Mouse (Mus musculus) thymus, postnatal 4 days (tissue): ENCODE measurements around the gene Olfr506.
"Not testable (repeated sequence)": the region's sequence is repeated elsewhere in the genome, so short reads cannot be mapped to it uniquely, and the experiment has no call there.

ENCODE experiments used
- DNase-seq: peaks from one replicate; pipeline ENCODE4 v3.0.0; 2021

Olfr506 gene

DNA sequence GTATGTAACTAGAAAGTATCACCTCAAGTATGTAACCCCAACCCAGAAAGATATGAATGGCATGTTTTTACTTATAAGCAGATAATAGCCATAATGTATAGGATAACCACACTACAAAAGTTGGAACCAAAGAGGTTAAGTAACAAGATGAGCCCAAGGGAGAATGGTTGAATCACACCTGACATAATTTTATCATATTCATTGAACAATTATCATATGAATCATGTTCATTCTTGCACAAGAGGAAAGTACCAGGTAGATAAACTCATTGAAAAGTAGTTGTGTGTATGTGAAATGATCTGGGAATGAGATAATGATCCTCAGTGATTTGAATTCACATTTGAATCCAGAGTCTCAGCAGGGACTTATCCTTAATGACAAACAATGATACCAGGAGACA is at the start of gene Olfr506:
Gene Olfr506, plus strand, starts transcription at position 301 of the 400 bp plus-strand sequence.
- no peak for DNase-seq

DNA sequence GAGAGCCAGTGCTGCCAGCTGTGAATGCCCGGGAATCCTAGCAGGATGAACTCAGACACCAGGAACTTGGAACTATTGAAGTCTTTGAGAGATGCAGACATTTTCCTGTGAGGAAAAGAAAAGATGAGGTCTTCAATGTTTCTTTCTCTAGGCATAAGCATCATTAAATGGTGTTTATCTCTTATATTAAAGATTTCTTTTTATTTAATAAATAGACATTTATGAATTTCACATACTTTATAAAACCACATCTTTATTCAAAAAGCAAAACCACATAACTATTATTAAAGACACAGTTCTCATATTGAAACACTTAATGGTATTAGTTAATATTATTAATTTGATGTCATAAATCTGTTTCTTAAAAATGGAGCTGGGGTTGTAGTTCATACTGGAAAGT is 44.9 kb upstream of the Olfr506 start, which contains the start of gene Olfr504:
Gene Olfr504, minus strand, starts transcription at position 101 of the 400 bp plus-strand sequence.
- no peak for DNase-seq

DNA sequence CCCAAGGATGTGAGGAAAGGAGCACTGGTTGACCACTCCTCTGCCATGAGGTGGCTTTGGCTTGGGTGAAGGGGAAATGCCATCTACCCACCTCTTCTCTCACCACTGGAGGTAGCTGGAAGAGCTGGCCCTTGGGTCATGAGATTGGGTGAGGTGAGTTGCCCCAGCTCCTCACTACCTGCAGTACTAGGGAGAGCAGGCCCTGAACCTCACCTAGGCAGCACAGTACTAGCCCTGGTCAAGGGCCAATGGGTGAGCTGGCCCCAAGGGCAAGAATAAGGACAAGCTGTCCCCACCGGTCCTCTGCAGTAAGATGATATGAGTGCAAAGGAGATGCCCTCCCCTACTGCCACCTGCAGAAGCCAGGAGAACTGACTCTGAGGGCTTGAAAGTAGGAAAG is 20.8 kb upstream of the Olfr506 start:
- DNase-seq, result no peak

DNA sequence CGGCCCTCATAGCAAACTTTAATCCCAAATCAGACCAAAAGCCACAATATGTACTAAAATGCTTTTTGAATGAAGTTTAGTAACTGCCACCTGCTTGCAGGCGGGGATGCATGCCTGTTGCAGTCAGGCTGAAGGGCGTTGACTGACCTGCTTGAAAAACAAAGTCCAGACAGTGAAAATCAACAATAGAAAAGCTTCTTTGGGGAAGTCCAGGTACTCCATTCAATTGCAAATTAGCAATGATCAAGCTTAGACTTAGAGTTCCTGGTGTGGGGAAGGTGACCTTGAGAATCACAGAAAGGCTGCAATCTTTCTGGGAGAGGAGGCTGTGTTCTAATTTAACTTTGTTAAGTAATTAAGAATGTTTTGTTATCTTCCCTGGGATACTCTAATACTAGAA is 8.7 kb upstream of the Olfr506 start:
- not testable (repeated sequence) for DNase-seq

DNA sequence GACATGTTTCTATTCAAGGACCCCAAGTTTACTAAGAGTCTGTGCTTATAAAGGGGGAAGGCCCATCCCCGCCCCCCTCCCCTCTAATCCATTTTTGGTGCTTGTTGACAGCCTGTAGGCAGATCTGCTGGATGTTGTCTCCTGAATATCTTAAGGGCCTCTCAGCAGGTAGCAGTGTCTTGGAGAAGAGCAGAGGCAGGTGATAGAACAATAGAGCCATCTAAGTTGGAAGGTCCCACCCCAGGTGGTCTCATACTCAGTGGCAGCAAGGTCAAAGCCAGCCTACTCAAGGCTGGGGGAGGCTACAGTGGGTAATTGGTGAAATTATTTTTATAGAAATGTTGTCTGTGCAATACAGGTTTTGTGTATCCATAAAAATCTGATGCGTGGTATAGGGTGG is 3.5 kb downstream of the Olfr506 start:
- no peak for DNase-seq

DNA sequence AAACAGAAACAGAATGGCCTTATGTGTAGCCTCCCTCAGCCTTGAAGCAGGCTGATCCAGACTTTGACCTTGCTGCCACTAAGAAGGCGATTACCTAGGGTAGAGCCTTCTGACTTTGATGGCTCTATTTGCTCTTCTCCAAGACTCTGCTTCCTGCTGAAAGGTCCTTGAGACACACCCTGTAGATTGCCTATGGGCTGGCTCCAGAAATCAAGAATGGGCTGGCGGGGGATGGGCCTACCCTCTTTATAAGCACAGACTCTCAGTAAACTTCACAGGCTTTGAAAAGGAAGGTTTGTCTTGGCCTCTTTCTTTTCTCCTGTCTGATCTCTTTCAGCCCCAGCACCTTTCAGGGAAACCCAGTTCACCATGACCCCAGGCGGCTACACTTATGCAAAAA is 6.2 kb downstream of the Olfr506 start:
- DNase-seq, result not testable (repeated sequence)

DNA sequence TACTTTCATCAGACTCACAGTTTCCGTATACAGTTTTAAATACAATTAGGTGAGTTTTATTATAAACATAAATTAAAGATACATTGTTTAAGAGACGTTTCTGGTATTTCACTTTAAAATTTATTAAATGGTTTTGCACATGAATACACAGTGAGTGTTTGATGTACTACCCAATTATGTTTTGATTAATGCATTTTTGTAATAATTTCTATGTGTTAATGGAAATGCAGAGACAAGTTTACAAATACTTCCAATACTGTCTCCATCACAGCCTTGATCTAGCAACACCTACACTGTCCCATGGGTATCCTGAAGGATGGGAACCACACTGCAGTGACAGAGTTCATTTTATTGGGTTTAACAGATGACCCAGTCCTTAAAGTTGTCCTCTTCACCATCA is 10.9 kb downstream of the Olfr506 start, which contains the start of gene Olfr507:
Gene Olfr507, plus strand, starts transcription at position 301 of the 400 bp plus-strand sequence.
- DNase-seq, result no peak

DNA sequence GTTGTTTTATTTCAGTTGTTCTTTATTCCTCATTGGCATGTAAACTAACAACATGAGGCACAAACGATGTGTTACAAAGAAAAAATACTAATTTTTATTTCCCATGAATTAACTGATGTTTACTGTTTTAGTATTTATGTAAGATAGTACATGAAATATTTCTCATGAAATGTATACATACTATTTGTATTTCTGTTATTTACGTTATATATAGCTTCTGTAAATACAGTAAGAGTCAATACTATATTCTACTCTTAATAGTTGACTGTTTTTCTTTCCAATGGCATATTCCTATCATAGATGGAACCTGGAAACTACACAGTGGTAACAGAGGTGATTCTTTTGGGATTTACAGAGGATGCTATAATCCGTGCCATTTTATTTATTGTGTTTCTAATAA is 19.1 kb downstream of the Olfr506 start, which contains the start of gene Olfr508:
Gene Olfr508, plus strand, starts transcription at position 301 of the 400 bp plus-strand sequence.
- no peak for DNase-seq

DNA sequence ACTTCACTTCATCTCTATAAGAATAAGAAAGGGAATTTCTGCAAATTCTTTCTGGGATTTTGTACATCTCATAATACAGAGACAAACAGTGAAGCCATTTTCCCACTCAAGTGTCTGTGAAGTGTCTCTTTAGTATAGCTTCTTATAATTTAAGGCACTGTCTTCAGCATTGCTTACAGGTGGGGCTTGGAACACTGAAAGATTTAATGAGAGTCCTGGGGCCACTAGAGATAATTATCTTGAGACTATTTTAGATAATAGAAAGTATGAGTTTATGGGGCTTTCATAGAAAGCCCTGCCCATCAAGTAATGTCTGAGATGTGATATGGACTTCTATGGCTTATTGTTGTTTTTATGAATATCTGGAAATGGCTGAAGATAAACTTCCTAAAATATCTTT is 41.2 kb downstream of the Olfr506 start, which contains the start of gene Olfr509:
Gene Olfr509, minus strand, starts transcription at position 101 of the 400 bp plus-strand sequence.
- no peak for DNase-seq

DNA sequence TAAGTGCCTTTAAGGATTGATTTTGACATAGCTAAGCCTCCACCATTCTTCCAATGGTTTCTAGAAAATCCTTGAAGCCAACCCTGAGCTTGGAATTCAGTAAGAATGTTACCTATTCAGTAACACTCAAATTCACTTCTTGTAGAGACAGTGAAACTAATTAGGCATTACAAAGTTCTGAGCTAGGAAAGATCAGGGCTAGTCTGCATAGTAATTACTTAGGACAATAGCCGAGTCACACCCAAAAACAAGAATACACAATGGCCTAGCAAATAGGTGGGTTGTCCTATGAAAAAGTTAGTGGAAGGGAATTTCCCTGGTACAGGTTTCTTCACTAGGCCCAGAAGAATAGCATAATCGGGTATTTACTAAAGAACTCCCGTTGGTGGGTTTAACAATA is 51.8 kb downstream of the Olfr506 start:
- no peak for DNase-seq
